Mouse (Mus musculus) MEL (cell line): ENCODE data around the gene Itgae. TPM values are rescaled to one million over a fixed set of nuclear protein-coding genes. Genes with fewer than 3 reads are reported as not detected.

Experiments used
- DNase-seq: peaks from one replicate; pipeline ENCODE4 v3.0.0; 2011; ENCODE audit warnings: low read depth, low spot score
- H3K27ac ChIP-seq: 2 replicates; pipeline ENCODE4 v1.5.1; 2012; ENCODE audit warnings: low read depth, mild to moderate bottlenecking, control low read depth, low read length, moderate library complexity; ENCODE audit not compliant: control insufficient read depth
- H3K27me3 ChIP-seq, 2 experiments: fragments of 150-350 bp in 1 of 2; sonication (generic) in 1 of 2; 2 replicates each; pipeline ENCODE4 v1.6.1; 2012; ENCODE audit warnings: low read length in 2 of 2, mild to moderate bottlenecking in 2 of 2, improper control_type of control experiment in 1 of 2, moderate library complexity in 1 of 2; ENCODE audit not compliant: insufficient read depth in 2 of 2, control insufficient read depth in 1 of 2
- H3K36me3 ChIP-seq, 2 experiments: 2 replicates each; pipeline ENCODE4 v1.6.1; 2012 to 2014; ENCODE audit warnings: low read length in 2 of 2, improper control_type of control experiment in 1 of 2, inconsistent platforms in 1 of 2, mild to moderate bottlenecking in 1 of 2; ENCODE audit not compliant: insufficient read depth in 2 of 2, control insufficient read depth in 1 of 2
- H3K4me1 ChIP-seq, 2 experiments: fragments of 150-350 bp in 1 of 2; sonication (generic) in 1 of 2; 2 replicates each; pipeline ENCODE4 v1.6.1; 2012; ENCODE audit warnings: low read length in 2 of 2, improper control_type of control experiment in 1 of 2, mild to moderate bottlenecking in 1 of 2; ENCODE audit not compliant: insufficient read depth in 2 of 2, control insufficient read depth in 1 of 2
- H3K4me3 ChIP-seq, 2 experiments: fragments of 150-350 bp in 1 of 2; sonication (generic) in 1 of 2; 2 replicates each; pipeline ENCODE4 v1.5.1; 2012; ENCODE audit warnings: low read depth in 2 of 2, low read length in 2 of 2, mild to moderate bottlenecking in 2 of 2, moderate library complexity in 2 of 2, control low read depth in 1 of 2, improper control_type of control experiment in 1 of 2; ENCODE audit not compliant: control insufficient read depth in 1 of 2, insufficient read depth in 1 of 2
- H3K79me2 ChIP-seq: 2 replicates; pipeline ENCODE4 v1.6.1; 2012; ENCODE audit warnings: mild to moderate bottlenecking, low read length, moderate library complexity; ENCODE audit not compliant: control insufficient read depth, poor library complexity, insufficient read depth
- H3K9ac ChIP-seq: 2 replicates; pipeline ENCODE4 v1.6.1; 2012; ENCODE audit warnings: low read depth, mild to moderate bottlenecking, control low read depth, low read length, moderate library complexity; ENCODE audit not compliant: control insufficient read depth, poor library complexity, severe bottlenecking
- H3K9me3 ChIP-seq: fragments of 150-350 bp; sonication (generic); replicated peaks from 2 replicates; pipeline ENCODE4 v1.6.1; 2012; ENCODE audit warnings: mild to moderate bottlenecking, low read length, improper control_type of control experiment, moderate library complexity; ENCODE audit not compliant: insufficient read depth
- CHD1 ChIP-seq: IDR thresholded peaks from 2 replicates; pipeline ENCODE4 v1.6.1; 2012; ENCODE audit warnings: low read depth, mild to moderate bottlenecking, inconsistent platforms, low read length, improper control_type of control experiment
- E2F4 ChIP-seq: IDR thresholded peaks from 2 replicates; pipeline ENCODE4 v1.6.1; 2011; ENCODE audit warnings: low read depth, low read length, improper control_type of control experiment, borderline replicate concordance
- EP300 ChIP-seq, 2 experiments: IDR thresholded peaks; 2 replicates each; pipeline ENCODE4 v1.6.1; 2011; ENCODE audit warnings: improper control_type of control experiment in 2 of 2, low read length in 2 of 2, low read depth in 1 of 2, mild to moderate bottlenecking in 1 of 2
- ETS1 ChIP-seq: IDR thresholded peaks from 2 replicates; pipeline ENCODE4 v1.6.1; 2012; ENCODE audit warnings: low read depth, mild to moderate bottlenecking, inconsistent platforms, low read length, improper control_type of control experiment, moderate library complexity
- GABPA ChIP-seq: IDR thresholded peaks from 2 replicates; pipeline ENCODE4 v1.6.1; 2012; ENCODE audit warnings: low read depth, mild to moderate bottlenecking, inconsistent platforms, low read length, improper control_type of control experiment, moderate library complexity
- GATA1 ChIP-seq: IDR thresholded peaks from 2 replicates; pipeline ENCODE4 v1.6.1; 2011; ENCODE audit warnings: low read depth, low read length, improper control_type of control experiment
- JUND ChIP-seq: IDR thresholded peaks from 2 replicates; pipeline ENCODE4 v1.6.1; 2011; ENCODE audit warnings: low read depth, mild to moderate bottlenecking, improper control_type of control experiment, low read length
- MAZ ChIP-seq: IDR thresholded peaks from 2 replicates; pipeline ENCODE4 v1.6.1; 2012; ENCODE audit warnings: low read depth, mild to moderate bottlenecking, inconsistent platforms, low read length, improper control_type of control experiment
- MYB ChIP-seq: IDR thresholded peaks from 2 replicates; pipeline ENCODE4 v1.6.1; 2011; ENCODE audit warnings: mild to moderate bottlenecking, low read depth, low read length, improper control_type of control experiment
- MYC ChIP-seq: IDR thresholded peaks from 2 replicates; pipeline ENCODE4 v1.6.1; 2011; ENCODE audit warnings: low read depth, mild to moderate bottlenecking, low read length, improper control_type of control experiment, moderate library complexity
- NELFE ChIP-seq: IDR thresholded peaks from 2 replicates; pipeline ENCODE4 v1.6.1; 2011; ENCODE audit warnings: low read depth, low read length, improper control_type of control experiment
- POLR2A ChIP-seq, 2 experiments: IDR thresholded peaks; 2 replicates each; pipeline ENCODE4 v1.6.1; 2011 to 2012; ENCODE audit warnings: low read length in 2 of 2, mild to moderate bottlenecking in 2 of 2, control low read depth in 1 of 2, improper control_type of control experiment in 1 of 2, low read depth in 1 of 2, moderate library complexity in 1 of 2; ENCODE audit not compliant: control insufficient read depth in 1 of 2, insufficient read depth in 1 of 2, poor library complexity in 1 of 2
- POLR2AphosphoS2 ChIP-seq: IDR thresholded peaks from 2 replicates; pipeline ENCODE4 v1.6.1; 2011; ENCODE audit warnings: low read length, improper control_type of control experiment
- POLR2AphosphoS5 ChIP-seq: IDR thresholded peaks from 2 replicates; pipeline ENCODE4 v1.6.1; 2012; ENCODE audit warnings: low read depth, borderline replicate concordance, mild to moderate bottlenecking, inconsistent platforms, low read length, moderate library complexity, mixed read lengths
- SIN3A ChIP-seq: IDR thresholded peaks from 2 replicates; pipeline ENCODE4 v1.6.1; 2012; ENCODE audit warnings: low read length, improper control_type of control experiment, inconsistent platforms
- SMC3 ChIP-seq: IDR thresholded peaks from 2 replicates; pipeline ENCODE4 v1.6.1; 2011; ENCODE audit warnings: low read depth, low read length, improper control_type of control experiment
- TAL1 ChIP-seq: IDR thresholded peaks from 2 replicates; pipeline ENCODE4 v1.6.1; 2012; ENCODE audit warnings: mild to moderate bottlenecking, inconsistent platforms, low read length, moderate library complexity, mixed read lengths
- TCF12 ChIP-seq: IDR thresholded peaks from 2 replicates; pipeline ENCODE4 v1.6.1; 2014; ENCODE audit warnings: low read depth, mild to moderate bottlenecking, inconsistent platforms, low read length, improper control_type of control experiment, moderate library complexity
- UBTF ChIP-seq: IDR thresholded peaks from 2 replicates; pipeline ENCODE4 v1.6.1; 2012; ENCODE audit warnings: low read depth, mild to moderate bottlenecking, inconsistent platforms, low read length, improper control_type of control experiment, moderate library complexity, borderline replicate concordance; ENCODE audit not compliant: insufficient read depth
- USF1 ChIP-seq: IDR thresholded peaks from 2 replicates; pipeline ENCODE4 v1.6.1; 2014; ENCODE audit warnings: low read depth, mild to moderate bottlenecking, inconsistent platforms, low read length, improper control_type of control experiment, moderate library complexity
- USF2 ChIP-seq, 2 experiments: IDR thresholded peaks; 2 replicates each; pipeline ENCODE4 v1.6.1; 2011 to 2012; ENCODE audit warnings: improper control_type of control experiment in 2 of 2, low read length in 2 of 2, borderline replicate concordance in 1 of 2, inconsistent platforms in 1 of 2, low read depth in 1 of 2, mild to moderate bottlenecking in 1 of 2; ENCODE audit not compliant: insufficient read depth in 1 of 2
- ZKSCAN1 ChIP-seq: IDR thresholded peaks from 2 replicates; pipeline ENCODE4 v1.6.1; 2012; ENCODE audit warnings: low read depth, mild to moderate bottlenecking, inconsistent platforms, low read length, improper control_type of control experiment, moderate library complexity
- ZNF384 ChIP-seq: IDR thresholded peaks from 2 replicates; pipeline ENCODE4 v1.6.1; 2012; ENCODE audit warnings: low read depth, mild to moderate bottlenecking, inconsistent platforms, low read length, improper control_type of control experiment
- polyA plus RNA-seq, 2 experiments: library from polyadenylated mRNA; stranded (reverse) in 1 of 2; unstranded in 1 of 2; fragments of >175 nt in 1 of 2; fragments of >200 nt in 1 of 2; gene quantifications; 2 replicates each; pipeline versions ENCODE4 v1.2.1 to v1.2.4; 2012; ENCODE audit warnings: low replicate concordance in 2 of 2, low read depth in 1 of 2; ENCODE audit not compliant: insufficient read length in 2 of 2, insufficient read depth in 1 of 2, missing spikeins in 1 of 2
- total RNA-seq: library from RNA; depleted of rRNA; stranded (reverse); fragments of 300-350 nt; gene quantifications from 2 replicates; pipeline ENCODE4 v1.2.3, GENCODE M21; 2012

Gene Itgae
- total and polyA plus RNA-seq, 3 experiments: 0.04 to 0.22 TPM; not detected in 1

DNA sequence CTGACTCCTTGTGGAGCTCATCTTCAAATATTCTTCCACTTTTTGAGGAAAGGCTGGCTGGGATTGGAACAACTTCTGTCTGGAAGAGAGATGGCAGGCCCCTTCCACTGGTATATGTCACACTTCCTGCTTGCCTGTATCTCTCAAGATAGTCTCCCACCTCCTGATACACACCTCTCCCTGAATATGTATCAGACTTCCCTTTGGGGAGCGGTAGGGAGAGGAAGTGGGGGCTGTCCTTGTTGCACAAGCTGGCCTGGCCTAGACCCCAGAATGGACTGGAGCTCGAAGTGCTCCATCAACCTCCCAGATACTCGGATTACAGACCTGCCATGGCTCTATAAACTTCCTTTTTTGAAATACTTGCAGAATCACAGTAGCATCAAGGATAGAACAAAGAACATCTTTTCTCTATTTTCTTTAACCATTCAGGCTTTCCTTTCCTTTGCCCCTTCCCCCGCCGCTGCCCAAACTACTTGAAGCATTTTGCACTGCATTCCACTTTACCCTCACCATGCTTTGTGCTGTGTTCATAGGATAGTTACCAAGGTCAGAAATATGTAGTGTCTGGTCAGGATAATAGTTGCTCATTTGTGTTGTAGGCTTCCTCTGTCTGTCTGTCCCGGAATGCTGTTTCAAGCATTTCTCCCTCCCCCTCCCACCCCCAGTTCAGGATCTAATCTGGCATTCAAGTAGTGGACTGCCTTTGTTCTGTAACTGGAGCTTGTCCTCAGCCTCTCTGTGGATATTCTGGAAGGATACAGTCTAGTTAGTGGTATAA is 2.5 kb upstream of the Itgae start:
- Histone ChIP-seq H3K27me3 (no peaks in the 10 kb centered on the region), H3K9me3 (no peaks in the 10 kb centered on the region), H3K79me2 (no peaks in the 10 kb centered on the region), H3K27ac (no peak overlapping the region), H3K9ac (no peak overlapping the region), H3K36me3 (peaks cover 0 to 18% of the 10 kb centered on the region in 2 experiments; a peak in 2 of 4 replicates), H3K4me3 (no peak overlapping the region), H3K4me1 (peaks cover 0 to 21% of the 10 kb centered on the region in 2 experiments; a peak in 2 of 4 replicates)
- DNase-seq: peak; percentile 44
- TF ChIP-seq GABPA (no peak), POLR2A (IDR thresholded peaks at IDR 0.05; ENCODE audit: control insufficient read depth in 1 of 2, insufficient read depth in 1 of 2, low read depth in 1 of 2, low read length in 2 of 2, poor library complexity in 1 of 2) (no peak), GATA1 (0 out of 2 replicates have a peak, but pooled peaks have one; percentile 27), EP300 (IDR thresholded peaks at IDR 0.05; ENCODE audit: low read depth in 1 of 2, low read length in 2 of 2) (0 out of 4 replicates have a peak, but pooled peaks of 1 of the 2 experiments have one; percentile 27)

GRCm38 (mm10) chr11:73090826-73091225 is 443 bp downstream of the Itgae start:
- peaks cover 0 to 9% of the 10 kb centered on the region in 2 experiments; a peak in 2 of 4 replicates for H3K36me3 ChIP-seq
- H3K27ac ChIP-seq: no peak overlapping the region
- H3K27me3 ChIP-seq: no peaks in the 10 kb centered on the region
- peaks cover 0 to 22% of the 10 kb centered on the region in 2 experiments; a peak in 2 of 4 replicates for H3K4me1 ChIP-seq
- H3K79me2 ChIP-seq: no peaks in the 10 kb centered on the region
- no peak overlapping the region for H3K4me3 ChIP-seq
- no peaks in the 10 kb centered on the region for H3K9me3 ChIP-seq
- TF ChIP-seq ETS1: no peak
- TF ChIP-seq SMC3: no peak
- TF ChIP-seq UBTF: no peak
- no peak for TF ChIP-seq ZKSCAN1
- TF ChIP-seq GABPA: no peak
- no peak for TF ChIP-seq GATA1
- no peak for TF ChIP-seq ZNF384
- H3K9ac ChIP-seq: no peak overlapping the region
- DNase-seq: no peak

DNA sequence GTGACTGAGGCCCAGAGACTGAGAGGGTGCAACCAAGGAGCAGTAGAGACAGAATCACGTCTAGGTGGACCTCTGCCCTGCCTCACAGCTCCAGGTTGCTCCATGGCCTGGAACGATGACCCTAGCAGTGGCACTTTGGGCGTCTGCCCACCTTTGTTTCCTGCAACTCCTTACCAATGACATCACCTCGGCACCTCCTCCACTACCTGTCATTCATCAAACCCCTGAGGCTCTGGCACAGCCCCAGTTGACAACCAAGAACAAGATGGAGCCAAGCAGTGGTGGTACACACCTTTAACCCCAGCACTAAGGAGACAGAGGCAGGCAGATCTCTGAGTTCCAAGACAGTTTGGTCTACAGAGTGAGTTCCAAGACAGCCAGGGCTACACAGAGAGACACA is 1.7 kb downstream of the Itgae start:
- Histone ChIP-seq H3K36me3 (peaks cover 0 to 8% of the 10 kb centered on the region in 2 experiments; a peak in 2 of 4 replicates), H3K27me3 (no peaks in the 10 kb centered on the region), H3K9ac (no peak overlapping the region), H3K9me3 (no peaks in the 10 kb centered on the region), H3K4me3 (no peak overlapping the region), H3K4me1 (peaks cover 0 to 20% of the 10 kb centered on the region in 2 experiments; a peak in 2 of 4 replicates), H3K27ac (no peak overlapping the region), H3K79me2 (no peaks in the 10 kb centered on the region)
- DNase-seq: no peak
- TF ChIP-seq USF1 (no peak), TCF12 (no peak), TAL1 (no peak), UBTF (no peak), ETS1 (no peak), MAZ (no peak), MYC (no peak), GATA1 (no peak), USF2 (IDR thresholded peaks at IDR 0.05; ENCODE audit: borderline replicate concordance in 1 of 2, insufficient read depth in 1 of 2, low read depth in 1 of 2, low read length in 2 of 2) (no peak), POLR2A (IDR thresholded peaks at IDR 0.05; ENCODE audit: control insufficient read depth in 1 of 2, insufficient read depth in 1 of 2, low read depth in 1 of 2, low read length in 2 of 2, poor library complexity in 1 of 2) (no peak), POLR2AphosphoS5 (no peak), POLR2AphosphoS2 (no peak), JUND (no peak), E2F4 (no peak), CHD1 (no peak), NELFE (no peak), GABPA (no peak), MYB (no peak), SIN3A (no peak)
